Mouse (Mus musculus): ENCODE results near the gene E4f1.

E4f1 gene

GRCm38 (mm10) chr17:24481027-24481815, 11.1 kb upstream of the E4f1 start:
- DNase-seq (ENCODE audit: low spot score) = peak; percentile 38

DNA sequence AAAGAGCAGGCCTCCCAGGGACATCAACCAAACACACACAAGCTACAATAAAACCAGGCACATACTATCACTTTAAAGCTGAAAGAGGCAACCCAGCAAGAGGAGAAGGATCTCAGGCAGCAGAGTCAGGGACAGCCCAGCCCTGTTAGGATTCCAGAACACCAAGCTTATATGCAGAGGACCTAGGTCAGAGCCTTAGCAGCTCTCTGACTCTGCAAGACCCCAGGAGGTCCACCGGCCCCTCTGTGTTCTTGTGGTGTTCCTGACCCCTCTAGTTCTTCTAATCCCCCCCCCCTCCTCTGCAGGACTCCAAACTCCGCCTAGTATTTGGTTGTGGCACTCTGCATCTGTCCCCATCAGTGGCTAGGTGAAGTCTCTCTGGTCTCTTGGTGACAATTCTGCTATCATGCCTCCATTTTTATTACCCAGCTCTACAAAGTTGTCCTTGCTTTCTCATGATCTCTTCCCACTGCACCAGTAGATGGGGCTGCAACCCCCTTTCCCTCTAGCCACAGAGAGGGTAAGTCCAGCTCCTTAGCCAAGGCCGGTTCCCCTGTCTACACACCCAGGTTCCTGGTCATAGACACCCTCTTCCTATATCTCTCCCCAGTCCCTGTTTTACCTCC, 10.2 kb upstream of the E4f1 start:
- DNase-seq (ENCODE audit: low spot score) = peak; percentile 50

GRCm38 (mm10) chr17:24479431-24479830, 9.3 kb upstream of the E4f1 start:
- DNase-seq (ENCODE audit: low spot score) = no peak

DNA sequence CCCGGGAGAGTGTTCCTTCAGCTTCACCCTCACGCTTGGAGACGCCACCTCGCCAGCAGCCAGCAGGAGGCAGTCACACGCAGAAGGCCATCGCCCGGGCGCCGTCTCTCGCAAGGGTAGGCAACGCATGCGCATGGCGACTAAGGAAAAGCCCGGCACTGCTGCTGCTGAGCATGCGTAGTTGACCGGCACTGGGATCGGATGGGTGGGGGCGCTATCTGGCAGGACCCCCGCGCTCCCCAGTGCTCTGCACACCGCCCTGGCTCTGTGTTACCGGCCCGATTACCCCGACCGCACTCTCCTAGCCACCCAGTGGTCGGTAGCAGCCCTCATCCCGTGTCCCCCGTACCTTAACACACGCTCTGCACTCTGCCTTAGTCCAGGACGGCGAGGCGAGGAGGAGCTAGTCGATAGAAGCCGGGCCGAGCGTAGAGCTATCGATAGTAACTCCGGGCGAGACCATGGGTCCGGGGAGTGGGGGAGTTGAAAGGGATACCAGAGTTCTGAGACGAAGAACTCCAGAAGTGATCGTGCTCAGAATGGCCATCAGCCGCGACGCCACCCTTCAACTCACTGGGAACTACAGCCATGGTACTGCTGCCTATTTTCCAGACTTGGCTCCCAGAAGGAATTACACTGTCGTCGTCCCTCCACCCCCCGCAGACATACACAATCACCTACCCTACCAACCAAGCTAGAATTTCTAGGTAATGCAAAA, 8.7 kb upstream of the E4f1 start, which contains the start of gene Mlst8:
Gene Mlst8, minus strand, starts transcription at position 416 of the 718 bp plus-strand sequence.
- DNase-seq (ENCODE audit: low spot score) = peak; percentile 99

DNA sequence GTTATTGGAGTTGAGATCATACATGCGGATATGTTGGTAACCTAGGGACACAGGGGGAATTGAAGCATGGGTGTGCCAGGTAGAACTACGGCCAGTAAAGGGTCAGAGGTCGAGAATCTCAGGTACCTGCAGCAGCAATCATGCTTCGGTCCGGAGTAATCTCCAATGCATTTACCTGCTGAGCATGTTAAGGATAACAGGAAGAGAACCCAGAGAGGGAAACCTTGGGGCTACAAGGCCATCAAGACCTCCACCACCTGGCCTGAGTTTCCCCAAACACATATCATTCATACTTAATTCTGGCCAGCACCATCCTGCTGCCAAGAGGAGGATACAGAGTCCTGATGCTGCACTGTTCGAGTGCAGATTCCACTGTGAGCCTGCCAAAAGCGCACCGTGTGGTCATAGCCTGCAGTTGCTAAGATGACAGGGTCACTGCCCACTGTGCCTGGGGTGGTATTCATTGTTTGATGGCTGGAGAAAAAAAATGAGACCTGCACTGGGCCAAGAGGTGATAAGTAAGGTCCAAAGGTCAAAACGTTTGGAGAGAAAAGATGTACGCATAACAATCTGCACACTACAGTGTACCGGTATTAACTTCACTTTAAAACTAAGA, 8.0 kb upstream of the E4f1 start:
- peak; percentile 36 for DNase-seq (ENCODE audit: low spot score)

GRCm38 (mm10) chr17:24477053-24477984, 7.2 kb upstream of the E4f1 start:
- no peak for DNase-seq (ENCODE audit: low spot score)

DNA sequence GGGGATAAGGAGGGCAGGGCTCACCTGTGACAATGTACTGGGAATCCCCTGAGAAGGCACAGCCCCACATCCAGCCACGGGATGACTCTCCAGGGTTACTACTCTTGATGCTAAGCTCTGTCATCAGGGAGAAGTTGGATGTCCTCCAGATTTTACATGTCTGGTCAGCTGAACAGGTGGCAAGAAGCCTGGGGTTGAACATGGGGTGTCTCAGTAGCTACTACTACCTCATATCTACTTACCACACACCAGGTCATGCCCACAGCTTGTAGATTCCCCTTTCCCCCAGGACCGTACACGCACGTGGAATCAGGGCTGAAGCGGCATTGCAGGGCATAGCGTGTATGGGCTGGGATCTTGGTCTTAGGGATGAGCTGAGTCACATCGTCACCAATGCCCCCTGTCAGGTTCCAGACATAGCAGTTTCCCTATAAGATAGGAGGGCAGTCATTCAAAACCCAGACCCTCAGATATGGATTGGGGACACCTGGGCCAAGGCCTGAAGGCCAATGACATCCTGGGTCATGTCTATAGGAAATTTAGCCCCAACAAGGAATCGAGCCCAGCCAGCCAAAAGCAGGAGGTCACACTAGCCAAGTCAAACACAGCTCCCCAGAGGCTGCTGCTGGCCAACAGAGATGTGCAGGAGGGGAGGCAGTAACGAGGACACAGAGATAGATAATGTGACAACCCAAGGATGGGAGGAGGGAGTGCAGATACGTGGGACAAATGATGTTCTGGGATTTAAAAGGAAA, 6.1 kb upstream of the E4f1 start:
- DNase-seq (ENCODE audit: low spot score) = no peak

DNA sequence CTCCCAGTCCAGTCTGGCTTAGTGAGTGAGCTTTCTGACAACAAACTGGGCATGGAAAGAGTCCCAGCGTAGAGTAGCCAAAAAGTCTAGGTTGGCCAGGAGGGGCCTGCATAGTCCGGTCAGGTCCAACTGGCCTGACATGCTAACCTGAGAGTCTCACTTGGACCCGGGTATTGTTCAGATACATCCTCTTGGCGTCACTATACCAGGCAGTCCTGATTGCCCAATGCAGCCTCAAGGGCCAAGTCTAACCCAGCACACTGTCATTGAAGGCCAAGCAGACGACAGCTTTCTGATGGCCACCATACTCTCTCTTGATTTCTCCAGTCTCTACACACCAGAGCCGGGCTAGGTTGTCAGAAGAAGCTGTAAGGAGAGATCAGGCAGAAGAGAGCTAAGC, 5.5 kb upstream of the E4f1 start:
- no peak for DNase-seq (ENCODE audit: low spot score)

DNA sequence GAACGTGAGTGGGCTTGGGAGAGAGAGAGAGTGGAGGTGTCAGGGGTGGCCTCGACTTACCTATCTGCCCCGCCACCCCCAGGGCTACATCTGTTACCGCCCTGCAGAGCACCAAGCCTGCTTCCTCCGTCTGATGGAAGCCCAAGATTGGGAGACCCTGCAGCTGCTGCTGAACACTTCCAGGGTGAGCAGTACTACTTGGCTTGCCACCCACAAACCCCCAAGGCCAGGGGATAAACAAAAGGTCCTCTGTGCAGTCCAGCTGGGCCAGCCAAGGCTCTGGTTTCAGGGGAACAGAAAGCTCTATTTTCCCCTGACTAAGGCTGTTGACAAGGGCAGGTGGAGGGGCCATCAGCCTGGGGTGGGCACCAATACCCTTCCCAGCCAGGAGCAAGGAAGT, 4.4 kb upstream of the E4f1 start:
- DNase-seq (ENCODE audit: low spot score) = no peak

DNA sequence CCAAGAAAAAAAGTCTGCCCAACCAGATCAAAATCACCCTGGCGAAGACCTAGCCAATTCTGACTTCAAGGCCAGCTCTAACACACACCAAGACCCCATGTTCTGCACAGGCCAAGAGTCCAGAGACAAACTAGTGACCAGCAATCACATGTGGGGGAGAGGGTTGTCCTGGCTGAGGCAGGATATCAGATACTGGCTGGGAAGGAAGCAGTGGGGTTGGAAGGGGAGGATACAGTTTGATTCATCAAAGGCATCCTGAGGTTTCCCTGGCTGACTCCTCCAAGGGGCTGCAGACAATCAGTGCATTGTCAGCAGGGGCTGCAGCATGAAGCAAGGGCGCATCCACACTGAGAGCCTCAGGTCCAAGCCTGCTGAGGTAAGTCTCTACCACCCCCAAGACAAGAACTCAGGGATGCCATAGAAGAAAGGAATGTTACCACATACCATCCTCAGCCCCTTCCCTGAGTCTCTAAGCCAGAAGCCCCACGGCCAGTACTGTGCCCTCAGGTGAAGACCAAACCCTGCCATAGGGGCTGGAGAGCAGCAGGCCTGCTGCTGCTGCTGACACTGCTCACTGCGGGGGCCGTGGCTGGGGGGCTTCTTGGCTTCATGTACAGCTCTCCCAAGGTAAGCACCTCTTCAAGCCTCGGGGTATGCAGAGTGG, 3.6 kb upstream of the E4f1 start, which contains the start of gene Bricd5:
Gene Bricd5, plus strand, starts transcription at position 273 of the 664 bp plus-strand sequence.
- DNase-seq (ENCODE audit: low spot score) = no peak

DNA sequence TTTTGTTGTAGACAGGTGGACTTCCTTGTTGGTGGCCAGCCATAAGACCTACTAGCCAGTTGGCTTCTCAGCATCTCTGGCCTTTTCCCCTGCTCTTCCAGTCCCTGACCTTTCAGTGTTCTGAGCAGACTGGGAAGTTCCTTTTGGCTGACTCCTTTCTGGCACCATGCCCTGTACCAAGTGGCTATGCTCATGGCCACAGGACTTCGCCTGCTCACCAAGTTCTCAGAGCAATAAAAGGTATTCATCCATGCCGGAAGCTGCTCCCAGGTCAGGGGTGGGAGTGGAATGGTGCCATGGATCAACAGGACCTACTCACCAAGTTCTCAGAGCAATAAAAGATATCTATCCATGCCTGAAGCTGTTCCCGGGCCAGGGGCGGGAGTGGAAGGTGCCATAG, 2.4 kb upstream of the E4f1 start:
- peak; percentile 90 for DNase-seq (ENCODE audit: low spot score)

- no peak for DNase-seq (ENCODE audit: low spot score)
These were observed 801 bp upstream of the E4f1 start for GRCm38 (mm10) chr17:24470701-24471527.

DNA sequence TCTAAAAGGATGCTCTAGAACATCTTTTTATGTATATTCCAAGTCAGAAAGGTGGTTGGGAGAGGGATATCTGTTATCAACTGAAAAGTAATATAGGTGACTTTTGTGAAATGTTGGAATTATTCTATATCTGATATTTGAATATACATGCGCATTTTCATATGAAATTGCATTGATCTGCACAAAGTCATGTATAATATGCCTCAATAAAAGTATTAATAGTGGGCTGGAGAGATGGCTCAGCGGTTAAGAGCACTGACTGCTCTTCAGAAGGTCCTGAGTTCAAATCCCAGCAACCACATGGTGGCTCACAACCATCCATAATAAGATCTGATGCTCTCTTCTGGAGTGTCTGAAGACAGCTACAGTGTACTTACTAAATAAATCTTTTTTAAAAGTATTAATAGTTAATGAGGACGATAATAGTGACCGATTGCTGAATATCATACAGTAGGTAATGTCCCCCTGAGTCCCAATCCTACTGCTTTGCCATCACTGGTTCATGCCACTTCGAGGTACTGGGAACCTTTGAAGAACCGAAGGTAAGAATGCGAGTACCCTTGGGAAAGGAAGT, 690 bp downstream of the E4f1 start:
- no peak for DNase-seq (ENCODE audit: low spot score)

DNA sequence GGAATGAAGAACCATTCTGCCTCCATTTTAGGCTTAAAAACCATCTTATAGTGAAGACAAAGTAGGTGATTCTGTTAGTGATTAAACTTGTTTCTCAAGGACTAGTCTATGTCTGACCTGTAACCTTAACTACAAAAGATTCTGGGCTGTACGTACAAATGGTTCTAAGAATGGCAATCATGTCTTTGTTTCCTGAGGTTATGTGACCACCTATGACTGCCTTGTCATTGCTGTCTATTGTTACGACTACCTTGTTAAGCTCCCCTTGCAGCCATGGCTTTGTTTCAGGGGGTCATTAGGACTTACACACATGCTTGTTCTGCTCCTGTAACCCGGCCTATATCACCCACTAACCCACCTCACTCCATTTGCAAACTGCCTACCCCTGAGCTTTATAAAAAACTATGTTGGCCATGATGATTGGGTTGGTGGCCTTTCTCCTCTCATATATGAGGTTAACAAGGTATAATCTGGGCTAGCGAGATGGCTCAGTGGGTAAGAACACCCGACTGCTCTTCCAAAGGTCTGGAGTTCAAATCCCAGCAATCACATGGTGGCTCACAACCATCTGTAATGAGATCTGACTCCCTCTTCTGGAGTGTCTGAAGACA, 1.4 kb downstream of the E4f1 start:
- no peak for DNase-seq (ENCODE audit: low spot score)

DNA sequence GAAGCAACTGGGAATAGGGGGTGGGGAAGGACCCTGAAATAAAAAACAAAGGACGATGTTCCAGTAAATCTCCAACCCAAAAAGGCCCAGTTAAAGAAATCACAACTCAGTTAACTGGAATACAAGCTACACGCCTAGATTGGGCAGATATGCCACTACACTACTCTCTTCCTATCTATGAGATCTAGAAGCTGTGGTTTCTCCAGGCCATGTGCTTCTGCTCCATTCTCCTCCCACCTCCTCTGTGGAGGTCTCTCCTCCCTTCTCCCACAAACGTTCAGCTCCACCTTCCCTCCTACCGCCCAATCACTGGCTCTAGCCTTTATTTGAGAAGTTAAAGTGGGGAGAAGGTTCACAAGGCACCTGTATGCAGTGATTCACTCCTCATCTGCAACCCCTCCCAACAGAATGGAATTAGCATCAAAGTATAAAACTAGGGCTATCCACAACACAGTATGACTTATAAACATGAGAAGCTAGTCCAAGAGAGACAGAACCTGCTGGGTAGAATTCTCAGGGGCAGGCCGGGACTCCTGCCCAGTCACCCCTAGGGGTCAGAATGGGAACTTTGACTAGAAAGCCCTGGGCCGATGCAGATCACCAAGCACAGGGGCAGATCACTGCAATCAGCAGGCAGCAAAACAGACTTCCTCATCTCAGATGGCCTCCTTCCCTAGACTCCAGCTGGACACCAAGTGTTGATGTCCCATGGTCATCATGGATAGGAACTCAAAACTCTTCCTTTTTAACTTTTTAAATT, 6.6 kb downstream of the E4f1 start:
- DNase-seq (ENCODE audit: low spot score) = peak; percentile 29

GRCm38 (mm10) chr17:24462932-24463331, 7.2 kb downstream of the E4f1 start:
- DNase-seq (ENCODE audit: low spot score) = no peak

DNA sequence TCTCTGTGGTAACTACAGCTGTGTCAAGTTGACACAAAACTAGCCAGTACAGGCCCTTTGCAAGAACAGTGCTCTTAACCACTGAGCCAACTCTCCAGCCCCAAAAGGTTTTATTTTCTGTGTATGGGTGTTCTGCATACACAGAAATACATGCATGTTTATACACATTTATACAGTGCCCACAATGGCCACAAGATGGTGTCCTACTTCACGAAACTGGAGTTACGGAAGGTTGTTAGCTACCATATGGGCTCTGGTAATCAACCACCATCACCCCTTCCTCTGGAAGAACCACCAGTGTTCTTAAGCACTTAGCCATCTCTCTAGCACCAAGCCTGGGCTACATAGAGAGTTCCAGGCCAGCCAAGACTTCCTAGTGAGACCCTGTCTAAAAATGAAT, 8.5 kb downstream of the E4f1 start:
- peak; percentile 66 for DNase-seq (ENCODE audit: low spot score)

Measured in adipocyte (in vitro differentiated cells).